8 mouse cellular contexts compared by ENCODE assay signal in genomic region chr19:5108271-5108575, GRCm38 (mm10). TPM values are rescaled to one million over a fixed set of nuclear protein-coding genes. Genes with fewer than 3 reads are reported as not detected.
A peak's percentile ranks its signal among the peaks of the same experiment; 100 is the strongest.
DNase-seq lines count a peak whose midpoint lies in the region; ATAC-seq and TF ChIP-seq lines count a peak whose summit lies in the region.

No protein-coding gene starts in this region.

- peaks cover 32% of the 10 kb centered on the region for H3K4me1 ChIP-seq in midbrain, embryonic 10.5 days
- peaks cover 19% of the 10 kb centered on the region for H3K4me1 ChIP-seq in midbrain, embryonic 15.5 days
- H3K4me1 ChIP-seq in olfactory bulb, adult 2 months (ENCODE audit: control insufficient read depth, insufficient read depth, low read length), result peaks cover 23% of the 10 kb centered on the region
- peaks cover 9% of the 10 kb centered on the region for H3K4me1 ChIP-seq in forebrain, embryonic 11.5 days (replicated peaks; ENCODE audit: control insufficient read depth, insufficient read depth, low read length)

- peaks cover 78% of the 10 kb centered on the region for H3K36me3 ChIP-seq in midbrain, embryonic 10.5 days
- H3K36me3 ChIP-seq in midbrain, embryonic 15.5 days (replicated peaks), result peaks cover 63% of the 10 kb centered on the region
- H3K36me3 ChIP-seq in forebrain, embryonic 11.5 days (ENCODE audit: control insufficient read depth, insufficient read depth, low read length), result peaks cover 9% of the 10 kb centered on the region; the same call in 1 of the 2 replicates

- H3K27me3 ChIP-seq in midbrain, embryonic 10.5 days (ENCODE audit: low read depth, poor library complexity, severe bottlenecking), result no peaks in the 10 kb centered on the region
- H3K27me3 ChIP-seq in midbrain, embryonic 15.5 days (replicated peaks), result no peaks in the 10 kb centered on the region
- H3K27me3 ChIP-seq in forebrain, embryonic 11.5 days (ENCODE audit: control insufficient read depth, insufficient read depth, low read length), result no peaks in the 10 kb centered on the region

- H3K4me2 ChIP-seq in midbrain, embryonic 15.5 days, result no peak overlapping the region
- H3K4me2 ChIP-seq in forebrain, embryonic 11.5 days (ENCODE audit: low read depth, low read length, severe bottlenecking), result no peak overlapping the region

- no peak for ATAC-seq in midbrain, embryonic 15.5 days (replicated peaks)
- peak; percentile 39 for ATAC-seq in granulocyte monocyte progenitor cell, adult 5-6 weeks (replicated peaks; ENCODE audit: poor library complexity, severe bottlenecking)
- ATAC-seq in forebrain, embryonic 11.5 days (replicated peaks; ENCODE audit: low FRiP score), result no peak

- WGBS in midbrain, embryonic 10.5 days, result 29% methylated on average over 5 of the region's 5 CpGs
- 24% methylated on average over 5 of the region's 5 CpGs for WGBS in midbrain, embryonic 15.5 days
- WGBS in olfactory bulb, adult 2 months, result 32% methylated on average over 5 of the region's 5 CpGs
- WGBS in forebrain, embryonic 11.5 days, result 30% methylated on average over 5 of the region's 5 CpGs

- H3K9me3 ChIP-seq in midbrain, embryonic 10.5 days (replicated peaks), result no peaks in the 10 kb centered on the region
- H3K9me3 ChIP-seq in midbrain, embryonic 15.5 days, result no peaks in the 10 kb centered on the region
- no peaks in the 10 kb centered on the region for H3K9me3 ChIP-seq in forebrain, embryonic 11.5 days (ENCODE audit: control insufficient read depth, low read length)

- no peak overlapping the region for H3K27ac ChIP-seq in midbrain, embryonic 10.5 days (replicated peaks)
- H3K27ac ChIP-seq in midbrain, embryonic 15.5 days, result no peak overlapping the region
- H3K27ac ChIP-seq in olfactory bulb, adult 2 months (ENCODE audit: insufficient read depth, low read depth, low read length), result no peak overlapping the region
- H3K27ac ChIP-seq in forebrain, embryonic 11.5 days (ENCODE audit: low read depth, low read length), result no peak overlapping the region

- H3K9ac ChIP-seq in midbrain, embryonic 15.5 days, result no peak overlapping the region
- no peak overlapping the region; the same call in 1 of the 2 replicates for H3K9ac ChIP-seq in forebrain, embryonic 11.5 days (ENCODE audit: low read length)

- 0 out of 2 replicates have a peak, but pooled peaks have one; percentile 17 for TF ChIP-seq CTCF in olfactory bulb, adult 2 months (IDR thresholded peaks at IDR 0.05; ENCODE audit: insufficient read depth, low read depth, low read length)

- DNase-seq in midbrain, embryonic 10.5 days (ENCODE audit: low spot score), result peak; percentile 29
- DNase-seq in kidney, postnatal 14 days, result peak; percentile 74
- no peak for DNase-seq in right cerebral cortex, adult 2 months (ENCODE audit: low spot score in 2 of 2)
- DNase-seq in forebrain, embryonic 11.5 days (ENCODE audit: low spot score), result no peak
- no peak for DNase-seq in adrenal gland, adult 18-20 months (ENCODE audit: low spot score in 2 of 2)

- H3K4me3 ChIP-seq in midbrain, embryonic 10.5 days, result peak overlapping the region; percentile 88; the same call in 1 of the 2 replicates
- no peak overlapping the region for H3K4me3 ChIP-seq in midbrain, embryonic 15.5 days
- no peak overlapping the region for H3K4me3 ChIP-seq in olfactory bulb, adult 2 months (ENCODE audit: insufficient read depth, low read depth, low read length)
- H3K4me3 ChIP-seq in forebrain, embryonic 11.5 days (ENCODE audit: low read depth, low read length), result no peak overlapping the region

- TF ChIP-seq POLR2A in olfactory bulb, adult 2 months (IDR thresholded peaks at IDR 0.05; ENCODE audit: insufficient read depth, low read depth, low read length), result no peak

RNA-seq across cellular contexts. Expression of gene Rab1b, which starts 1.4 kb away (rescaled TPM):
- 267 and 280 TPM in 2 replicates for polyA plus RNA-seq in midbrain, embryonic 10.5 days (2016; fragmentation: Nextera tagmentation; extraction: Ambion mirVana)
- 216 and 233 TPM in 2 replicates for polyA plus RNA-seq in midbrain, embryonic 15.5 days (2015; fragmentation: Nextera tagmentation; extraction: Ambion mirVana)
- total RNA-seq in granulocyte monocyte progenitor cell, adult 5-6 weeks (2014; fragmentation: Nextera tagmentation), result 99.2 and 105 TPM in 2 replicates
- total RNA-seq in granulocyte monocyte progenitor cell, adult 5-6 weeks (2017), result 100 and 101 TPM in 2 replicates
- not detected in 2 replicates for polyA plus RNA-seq in olfactory bulb, adult 2 months (2012; ENCODE audit: insufficient read depth, insufficient read length, low replicate concordance, missing spikeins)
- 250 and 262 TPM in 2 replicates for polyA plus RNA-seq in forebrain, embryonic 11.5 days (2014; fragmentation: Nextera tagmentation; extraction: Ambion mirVana)
- total RNA-seq in adrenal gland, adult 18-20 months (2021), result 100 to 1,000 TPM; 179 to 194 TPM

RNA-seq across cellular contexts. Expression of gene Cnih2, which starts 9.9 kb away (rescaled TPM):
- polyA plus RNA-seq in midbrain, embryonic 10.5 days (2016; fragmentation: Nextera tagmentation; extraction: Ambion mirVana), result 42.2 and 72.4 TPM in 2 replicates
- 480 and 492 TPM in 2 replicates for polyA plus RNA-seq in midbrain, embryonic 15.5 days (2015; fragmentation: Nextera tagmentation; extraction: Ambion mirVana)
- total RNA-seq in granulocyte monocyte progenitor cell, adult 5-6 weeks (2014; fragmentation: Nextera tagmentation), result not detected in 2 replicates
- not detected in 2 replicates for total RNA-seq in granulocyte monocyte progenitor cell, adult 5-6 weeks (2017)
- not detected in 2 replicates for polyA plus RNA-seq in olfactory bulb, adult 2 months (2012; ENCODE audit: insufficient read depth, insufficient read length, low replicate concordance, missing spikeins)
- 93.2 and 112 TPM in 2 replicates for polyA plus RNA-seq in forebrain, embryonic 11.5 days (2014; fragmentation: Nextera tagmentation; extraction: Ambion mirVana)
- 1 to 10 TPM; 1.9 to 2.3 TPM for total RNA-seq in adrenal gland, adult 18-20 months (2021)

RNA-seq across cellular contexts. Expression of gene Klc2, which starts 10.1 kb away (rescaled TPM):
- polyA plus RNA-seq in midbrain, embryonic 10.5 days (2016; fragmentation: Nextera tagmentation; extraction: Ambion mirVana), result 31.1 and 40.7 TPM in 2 replicates
- 76.8 and 78.4 TPM in 2 replicates for polyA plus RNA-seq in midbrain, embryonic 15.5 days (2015; fragmentation: Nextera tagmentation; extraction: Ambion mirVana)
- 6.1 and 10.9 TPM in 2 replicates for total RNA-seq in granulocyte monocyte progenitor cell, adult 5-6 weeks (2014; fragmentation: Nextera tagmentation)
- 3.0 and 3.9 TPM in 2 replicates for total RNA-seq in granulocyte monocyte progenitor cell, adult 5-6 weeks (2017)
- polyA plus RNA-seq in olfactory bulb, adult 2 months (2012; ENCODE audit: insufficient read depth, insufficient read length, low replicate concordance, missing spikeins), result not detected in 2 replicates
- 35.3 and 38.5 TPM in 2 replicates for polyA plus RNA-seq in forebrain, embryonic 11.5 days (2014; fragmentation: Nextera tagmentation; extraction: Ambion mirVana)
- total RNA-seq in adrenal gland, adult 18-20 months (2021), result 10 to 100 TPM; 49.2 to 49.8 TPM

RNA-seq across cellular contexts. Expression of gene Yif1a, which starts 19.9 kb away (rescaled TPM):
- 85.1 and 90.7 TPM in 2 replicates for polyA plus RNA-seq in midbrain, embryonic 10.5 days (2016; fragmentation: Nextera tagmentation; extraction: Ambion mirVana)
- polyA plus RNA-seq in midbrain, embryonic 15.5 days (2015; fragmentation: Nextera tagmentation; extraction: Ambion mirVana), result 43.4 and 55.8 TPM in 2 replicates
- total RNA-seq in granulocyte monocyte progenitor cell, adult 5-6 weeks (2014; fragmentation: Nextera tagmentation), result 37.3 and 51.9 TPM in 2 replicates
- total RNA-seq in granulocyte monocyte progenitor cell, adult 5-6 weeks (2017), result 14.6 and 17.2 TPM in 2 replicates
- not detected in 2 replicates for polyA plus RNA-seq in olfactory bulb, adult 2 months (2012; ENCODE audit: insufficient read depth, insufficient read length, low replicate concordance, missing spikeins)
- polyA plus RNA-seq in forebrain, embryonic 11.5 days (2014; fragmentation: Nextera tagmentation; extraction: Ambion mirVana), result 69.5 and 75.8 TPM in 2 replicates
- 10 to 100 TPM; 56.4 to 75.3 TPM for total RNA-seq in adrenal gland, adult 18-20 months (2021)

RNA-seq across cellular contexts. Expression of gene Tmem151a, which starts 22.9 kb away (rescaled TPM):
- 0.97 and 1.0 TPM in 2 replicates for polyA plus RNA-seq in midbrain, embryonic 10.5 days (2016; fragmentation: Nextera tagmentation; extraction: Ambion mirVana)
- polyA plus RNA-seq in midbrain, embryonic 15.5 days (2015; fragmentation: Nextera tagmentation; extraction: Ambion mirVana), result 20.3 and 21.2 TPM in 2 replicates
- 5.1 TPM in 1 of 2 replicates, not detected in the other for total RNA-seq in granulocyte monocyte progenitor cell, adult 5-6 weeks (2014; fragmentation: Nextera tagmentation)
- total RNA-seq in granulocyte monocyte progenitor cell, adult 5-6 weeks (2017), result 0.62 TPM in 1 of 2 replicates, not detected in the other
- not detected in 2 replicates for polyA plus RNA-seq in olfactory bulb, adult 2 months (2012; ENCODE audit: insufficient read depth, insufficient read length, low replicate concordance, missing spikeins)
- polyA plus RNA-seq in forebrain, embryonic 11.5 days (2014; fragmentation: Nextera tagmentation; extraction: Ambion mirVana), result 1.2 and 1.8 TPM in 2 replicates
- 1 to 10 TPM; 1.4 to 1.5 TPM for total RNA-seq in adrenal gland, adult 18-20 months (2021)

Comparison
In these comparisons a context has a peak if more than half of its experiments do, and no peak if none do; other contexts are left out.
1. DNase-seq: peak in midbrain, embryonic 10.5 days (single experiment) and kidney, postnatal 14 days (single experiment); none in right cerebral cortex, adult 2 months (0 of 2), forebrain, embryonic 11.5 days (single experiment) and adrenal gland, adult 18-20 months (0 of 2).
2. RNA of gene Rab1b, which starts 1.4 kb away (polyA plus RNA-seq): 267 to 280 TPM in midbrain, embryonic 10.5 days, 250 to 262 TPM in forebrain, embryonic 11.5 days and 216 to 233 TPM in midbrain, embryonic 15.5 days; not detected in olfactory bulb, adult 2 months; every median in the first group is over 100 times any median in the second.